Mouse (Mus musculus) liver, postnatal 0 days (tissue): ENCODE data around the gene Hbq1b.

ENCODE experiments used
- CTCF ChIP-seq: sonication (generic); IDR thresholded peaks from 2 replicates; pipeline ENCODE4 v1.5.1; 2016; ENCODE audit warnings: antibody characterized with exemption, low read depth
- EP300 ChIP-seq: IDR thresholded peaks from 2 replicates; pipeline ENCODE4 v1.6.1; 2016; ENCODE audit warnings: antibody characterized with exemption, low read depth, mild to moderate bottlenecking

DNA sequence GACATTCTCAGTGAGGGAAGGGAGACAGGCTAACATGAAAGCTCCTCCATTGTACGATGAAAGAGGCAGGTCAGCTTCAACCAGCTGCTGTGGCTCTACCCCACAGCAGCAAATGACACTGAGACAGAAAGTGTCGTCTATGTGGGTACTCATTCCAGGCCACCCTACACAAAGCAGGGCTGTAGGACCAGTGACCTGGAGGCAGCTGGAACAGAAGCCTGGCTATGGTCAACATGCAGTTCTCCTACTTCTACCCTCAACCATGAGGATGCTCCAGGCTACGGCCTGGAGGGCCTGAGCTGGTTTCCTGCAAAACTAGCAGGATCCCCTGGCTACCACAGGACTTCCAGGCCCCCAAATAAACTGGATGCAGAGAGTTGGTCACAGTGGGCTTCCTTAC lies 30.2 kb upstream of the Hbq1b start:
- no peak for TF ChIP-seq CTCF
- TF ChIP-seq EP300, result no peak
